Mouse (Mus musculus) hematopoietic stem cell, adult 5-6 weeks (primary cell): ENCODE results near the gene Cfap43. TPM values are rescaled to one million over a fixed set of nuclear protein-coding genes. Genes with fewer than 3 reads are reported as not detected.
A peak's percentile ranks its signal among the peaks of the same experiment; 100 is the strongest.

ENCODE experiments used
- ATAC-seq, 2 experiments: fragments of 125-278 bp in 1 of 2; replicated peaks in 1 of 2; 2 replicates each; pipeline ENCODE4 v1.8.0; 2016 to 2017; ENCODE audit warnings: inconsistent platforms in 2 of 2, mild to moderate bottlenecking in 2 of 2, moderate number of reproducible peaks in 2 of 2, low read depth in 1 of 2, moderate TSS enrichment in 1 of 2; ENCODE audit not compliant: low FRiP score in 2 of 2, poor library complexity in 2 of 2, severe bottlenecking in 2 of 2, insufficient read depth in 1 of 2, low TSS enrichment in 1 of 2
- total RNA-seq: library from RNA; stranded (forward); fragments of 172-1452, 232-1000 nt; gene quantifications from 2 replicates; pipeline ENCODE4 v1.2.3, GENCODE M21; 2017

Cfap43 gene
- total RNA-seq, 1 experiment from 2014 or later: 0.10 TPM

DNA sequence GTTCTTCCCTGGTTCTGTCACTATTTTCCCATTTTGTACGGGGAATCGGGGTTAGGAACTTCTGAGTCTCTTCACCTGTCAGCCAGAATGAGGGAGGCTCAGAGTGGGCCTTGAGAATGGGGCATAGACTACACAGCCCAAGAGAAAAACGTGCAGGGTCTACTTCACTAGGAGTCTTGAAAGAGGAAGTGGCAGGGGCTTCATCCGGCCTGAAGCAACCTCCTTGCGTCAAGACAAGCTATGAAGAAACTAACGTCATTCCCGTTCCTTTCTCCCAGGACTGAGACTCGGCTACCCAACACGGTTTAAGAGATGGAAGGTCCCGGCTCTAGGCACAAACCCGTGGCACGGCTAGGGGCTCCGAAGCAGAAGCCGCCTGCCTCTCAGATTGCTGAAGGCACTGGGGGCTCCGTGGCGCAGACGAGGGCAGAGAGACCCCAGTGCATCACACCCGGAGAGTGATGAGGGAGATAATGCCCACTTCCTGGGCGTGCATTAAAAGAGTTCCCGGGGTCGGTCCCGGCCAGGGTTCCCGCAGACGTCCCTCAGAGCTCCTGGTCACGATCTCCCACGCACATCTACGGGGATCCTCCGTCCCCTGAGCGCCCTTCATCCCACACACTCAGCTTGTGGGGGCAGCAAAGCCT, 509 bp downstream of the Cfap43 start:
- peak; percentile 53 to 60 for ATAC-seq

GRCm38 (mm10) chr19:47918016-47918415, 1.1 kb downstream of the Cfap43 start:
- ATAC-seq: no peak

DNA sequence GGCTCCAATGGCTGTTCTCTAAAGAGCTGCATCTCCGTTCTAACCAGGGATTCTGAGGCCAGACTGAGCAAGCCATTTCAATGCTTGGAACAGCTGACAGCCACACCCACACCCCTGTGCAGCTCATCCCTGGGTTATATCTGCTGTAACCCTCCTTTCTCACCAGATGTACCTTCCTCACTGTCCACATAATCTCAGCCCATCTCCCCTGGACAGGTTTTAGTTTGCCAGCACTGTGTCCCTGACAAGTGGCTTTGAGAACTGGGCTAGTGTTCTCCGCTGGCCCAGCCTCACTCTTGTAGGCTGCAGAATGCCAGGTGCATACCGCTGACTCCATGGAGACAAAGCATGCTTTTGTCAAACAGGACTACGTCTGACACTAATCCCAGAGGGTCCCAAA, 1.7 kb downstream of the Cfap43 start:
- no peak for ATAC-seq

GRCm38 (mm10) chr19:47915251-47915650, 3.8 kb downstream of the Cfap43 start:
- no peak for ATAC-seq

- no peak for ATAC-seq
Observed at GRCm38 (mm10) chr19:47914191-47914590, 4.9 kb downstream of the Cfap43 start.

DNA sequence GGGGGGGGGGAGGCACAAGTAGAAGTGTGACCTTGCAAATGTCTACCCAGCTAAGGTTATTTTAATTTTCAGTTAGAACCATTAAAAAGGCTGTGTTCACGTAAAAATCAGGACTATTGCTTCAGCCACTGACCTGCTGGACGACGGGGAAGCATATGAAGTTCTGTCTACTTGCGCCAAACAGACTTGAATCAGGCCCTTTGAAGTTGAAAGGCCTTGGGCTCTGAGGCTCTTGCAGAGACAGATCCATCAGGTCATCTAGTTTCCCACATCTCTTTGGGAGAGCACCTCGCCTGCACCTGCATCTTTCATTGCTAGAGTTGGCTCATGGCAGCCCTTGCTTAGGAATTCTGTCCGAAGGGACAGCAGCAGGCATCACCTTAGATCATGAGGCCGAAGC, 5.7 kb downstream of the Cfap43 start:
- no peak for ATAC-seq

DNA sequence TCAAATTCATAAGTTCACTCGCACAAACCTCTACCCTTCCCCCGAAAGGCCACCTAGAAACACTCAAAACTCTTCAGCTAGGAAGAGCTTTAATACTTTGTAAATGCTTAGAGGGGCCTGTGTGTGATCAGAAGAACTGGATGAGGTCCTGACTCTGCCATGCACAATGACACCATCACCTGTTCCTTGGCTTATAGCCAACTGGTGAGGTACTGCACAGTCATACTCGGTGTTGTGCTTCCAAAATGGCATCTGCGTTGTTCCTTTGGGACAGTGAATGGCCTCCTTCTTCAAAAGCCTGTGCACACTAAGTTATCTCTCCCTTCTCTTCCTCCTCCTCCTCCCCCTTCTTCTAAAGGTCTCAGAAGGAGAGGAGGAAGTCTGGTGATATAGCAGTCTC, 8.3 kb downstream of the Cfap43 start:
- ATAC-seq: no peak

DNA sequence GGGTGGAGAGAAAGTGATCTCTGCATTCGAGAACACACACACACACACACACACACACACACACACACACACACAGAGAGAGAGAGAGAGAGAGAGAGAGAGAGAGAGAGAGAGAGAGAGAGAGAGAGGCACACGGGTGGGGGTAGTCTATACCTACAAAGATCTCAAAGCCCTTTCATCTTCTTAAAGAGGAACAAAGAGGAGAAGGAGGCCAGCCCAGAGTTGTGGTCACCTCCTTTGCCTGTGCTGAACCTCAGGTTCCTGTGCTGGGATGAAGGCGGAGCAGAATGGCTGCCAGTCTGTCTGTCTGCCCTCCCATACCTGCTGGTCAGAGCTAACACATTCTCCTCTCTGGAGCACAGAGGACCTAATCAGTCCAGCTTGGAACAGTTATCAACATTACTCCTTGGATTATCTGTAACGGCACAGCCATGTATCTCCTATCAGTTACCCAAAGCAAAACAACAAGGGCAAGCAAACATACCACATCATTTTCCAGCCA, 8.9 kb downstream of the Cfap43 start:
- peak; percentile 72 to 81 for ATAC-seq

GRCm38 (mm10) chr19:47909387-47910116, 9.5 kb downstream of the Cfap43 start:
- no peak for ATAC-seq

GRCm38 (mm10) chr19:47908961-47909371, 10.1 kb downstream of the Cfap43 start:
- no peak for ATAC-seq

DNA sequence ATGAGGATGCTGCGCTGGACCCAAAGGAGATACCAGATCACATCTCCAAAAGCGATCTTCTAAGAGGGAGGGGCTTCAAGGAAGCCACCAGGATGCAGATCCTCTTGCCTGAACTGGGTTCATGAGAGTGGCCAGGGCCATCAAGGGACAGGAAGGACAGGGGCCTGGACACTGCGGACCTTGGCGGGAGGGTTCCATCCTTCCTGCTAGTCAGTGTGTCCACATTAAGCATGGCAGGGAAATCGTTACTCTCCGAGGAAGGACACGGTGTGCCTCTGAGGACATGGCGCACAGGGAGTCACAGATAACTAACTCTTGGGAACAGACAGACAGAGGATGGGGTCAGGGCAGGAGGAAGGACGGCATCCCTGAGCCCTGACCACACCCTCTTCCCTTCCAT, 11.5 kb downstream of the Cfap43 start:
- ATAC-seq: no peak

DNA sequence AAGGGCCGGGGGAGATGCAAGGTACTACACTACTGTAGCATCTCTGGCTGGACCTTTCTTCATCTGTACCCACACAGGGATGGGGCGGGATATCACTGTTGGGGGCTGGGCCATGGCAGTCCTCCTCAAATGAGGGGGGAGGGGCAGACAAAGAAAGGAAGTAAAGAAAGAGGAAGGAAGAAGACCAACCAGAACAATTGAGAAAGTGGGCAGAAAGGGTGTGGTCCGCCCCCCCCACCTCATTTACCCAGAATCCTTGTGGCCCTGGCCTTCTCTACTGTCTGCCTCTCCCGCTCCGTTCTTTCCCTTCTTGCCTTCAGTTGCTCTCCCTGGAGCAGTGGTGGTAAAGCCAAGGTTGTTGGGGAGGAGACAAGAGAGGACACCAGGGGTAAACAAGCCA, 13.5 kb downstream of the Cfap43 start:
- peak; percentile 13 to 34; a peak in 2 of 4 replicates for ATAC-seq

- ATAC-seq: peak; percentile 55 to 68
Observed at GRCm38 (mm10) chr19:47905081-47905480, 14.0 kb downstream of the Cfap43 start.

DNA sequence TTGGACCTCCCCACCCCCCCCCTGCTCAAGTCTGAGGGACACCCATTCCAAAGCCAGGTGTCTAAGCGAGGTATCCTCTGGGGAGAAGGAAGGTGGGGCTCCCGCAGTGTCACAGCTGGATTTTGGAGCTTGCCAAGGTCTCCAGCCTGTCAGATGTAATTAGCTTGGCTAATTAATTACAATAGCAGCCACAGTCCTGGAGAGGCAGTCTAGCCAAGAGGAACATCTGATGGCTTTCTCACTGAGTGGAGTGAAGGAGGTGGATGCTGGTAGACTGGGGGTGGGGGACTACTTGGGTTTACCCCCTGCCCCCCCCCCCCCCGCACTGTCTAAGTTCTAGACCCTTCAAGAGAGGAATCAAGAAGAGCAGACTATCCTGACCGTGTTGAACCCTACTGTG, 15.4 kb downstream of the Cfap43 start:
- no peak for ATAC-seq

DNA sequence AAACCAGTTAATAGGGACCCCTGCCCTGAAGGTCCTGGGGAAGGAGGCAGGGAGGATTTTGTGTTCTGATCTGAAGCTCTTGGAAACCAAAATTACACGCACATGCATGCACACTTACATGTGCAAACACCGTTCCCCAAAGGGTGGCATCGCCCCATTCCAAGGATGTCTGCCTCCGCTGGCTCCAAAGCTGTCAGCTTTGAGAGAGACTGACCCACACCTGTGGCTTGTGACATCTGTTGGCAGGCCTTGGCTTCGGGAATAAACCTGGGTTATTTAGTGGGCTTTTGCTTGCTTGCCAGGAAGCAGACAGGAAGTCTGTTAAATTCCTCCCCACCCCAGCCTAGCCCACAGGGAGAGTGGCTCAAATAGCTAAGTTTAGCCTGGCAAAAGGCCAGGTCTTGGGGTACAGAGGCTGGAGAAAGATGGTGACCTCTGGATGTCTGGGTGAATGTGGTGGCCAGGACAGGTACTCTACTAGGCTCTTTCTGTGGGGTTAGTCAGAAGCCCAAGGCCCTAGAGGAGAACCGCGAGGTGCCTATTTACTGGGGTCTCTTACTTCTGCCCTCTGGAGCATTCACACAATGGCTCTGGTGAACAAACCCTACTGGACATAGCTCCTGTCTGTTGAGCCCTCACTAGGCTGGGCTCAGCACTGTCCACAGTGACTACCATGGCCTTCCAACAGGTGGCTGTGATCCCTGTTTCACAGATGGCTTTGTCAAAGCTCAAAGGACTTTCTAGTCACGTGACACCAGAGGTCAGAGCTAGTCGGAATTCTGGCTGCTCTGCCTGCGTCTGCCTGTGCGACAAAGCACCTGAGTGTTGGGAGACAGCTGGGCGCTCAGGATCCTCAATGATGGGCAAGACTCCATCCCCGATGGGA, 16.5 kb downstream of the Cfap43 start:
- ATAC-seq: peak in 1 of 2 experiments; percentile 27; a peak in 2 of 4 replicates

DNA sequence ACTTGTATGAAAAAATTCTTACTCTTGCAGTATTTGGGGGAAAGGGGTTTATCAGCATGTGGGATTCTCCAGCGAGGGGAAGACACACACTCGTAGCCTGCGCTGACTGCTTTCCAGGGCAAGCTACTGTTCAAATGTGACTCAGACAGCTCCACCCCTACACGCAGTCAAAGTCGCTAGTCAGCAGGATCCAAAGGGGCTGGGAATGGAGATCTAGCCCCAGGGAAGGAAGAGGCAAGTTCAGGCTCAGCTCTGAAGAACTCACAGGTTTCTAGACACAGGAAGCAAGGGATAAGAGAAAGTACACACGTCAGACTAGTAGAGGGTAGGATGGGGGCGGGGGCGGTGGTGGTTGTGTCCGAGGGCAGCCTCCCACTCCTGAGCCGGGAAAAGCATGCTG, 18.5 kb downstream of the Cfap43 start:
- no peak for ATAC-seq

DNA sequence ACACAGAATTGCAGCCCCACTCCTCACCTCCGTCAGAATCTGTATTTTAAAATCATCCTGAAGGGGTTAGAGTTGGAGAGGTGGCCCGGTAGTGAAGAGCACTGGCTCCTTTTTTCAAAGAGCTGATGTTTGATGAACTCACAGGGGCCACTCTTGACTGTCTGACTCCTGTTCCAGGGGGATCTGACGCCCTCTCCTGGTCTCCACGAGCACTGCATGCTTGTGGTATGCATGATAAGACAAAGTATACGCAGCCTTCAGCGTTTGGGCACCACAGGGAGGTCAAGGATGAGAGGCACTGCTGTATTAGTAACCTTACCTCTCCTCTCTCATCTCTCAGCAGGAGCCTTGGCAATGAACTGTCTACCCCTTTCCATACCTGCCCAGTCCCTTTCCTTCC, 19.1 kb downstream of the Cfap43 start:
- ATAC-seq: no peak
